Mouse (Mus musculus) CH12.LX (cell line): Measurements from ENCODE around the gene Bfsp1. TPM values are rescaled to one million over a fixed set of nuclear protein-coding genes. Genes with fewer than 3 reads are reported as not detected.

Experiments
- DNase-seq: peaks from one replicate; pipeline ENCODE4 v3.0.0-alpha.2; 2013; ENCODE audit errors: extremely low read depth
- H3K27ac ChIP-seq: 2 replicates; pipeline ENCODE4 v1.5.1; 2012; ENCODE audit warnings: low read depth, mild to moderate bottlenecking, control low read depth, moderate library complexity; ENCODE audit not compliant: insufficient read depth
- H3K27me3 ChIP-seq: replicated peaks from 2 replicates; pipeline ENCODE3; 2012; ENCODE audit warnings: inconsistent platforms
- H3K36me3 ChIP-seq, 2 experiments: replicated peaks in 1 of 2; 2 replicates each; pipeline versions ENCODE3 to v1.6.1; 2012; ENCODE audit warnings: inconsistent platforms in 1 of 2, low read length in 1 of 2, mild to moderate bottlenecking in 1 of 2, mixed read lengths in 1 of 2, moderate library complexity in 1 of 2; ENCODE audit not compliant: control insufficient read depth in 1 of 2, insufficient read depth in 1 of 2
- H3K4me1 ChIP-seq, 2 experiments: 2 replicates each; pipeline ENCODE4 v1.6.1; 2012; ENCODE audit warnings: inconsistent platforms in 1 of 2, moderate library complexity in 1 of 2; ENCODE audit not compliant: insufficient read depth in 2 of 2, control insufficient read depth in 1 of 2
- H3K4me2 ChIP-seq: 2 replicates; pipeline ENCODE4 v1.6.1; 2012; ENCODE audit warnings: low read depth, mild to moderate bottlenecking, control low read depth; ENCODE audit not compliant: poor library complexity, insufficient read depth, severe bottlenecking
- H3K4me3 ChIP-seq, 3 experiments: fragments of 150-350 bp in 1 of 3; sonication (generic) in 1 of 3; replicated peaks in 1 of 3; 2 replicates each; pipeline versions ENCODE3 to v1.5.1; 2011 to 2012; ENCODE audit warnings: low read depth in 2 of 3, low read length in 2 of 3, mild to moderate bottlenecking in 2 of 3, moderate library complexity in 2 of 3, control low read depth in 1 of 3, improper control_type of control experiment in 1 of 3, inconsistent platforms in 1 of 3, mixed read lengths in 1 of 3; ENCODE audit not compliant: poor library complexity in 1 of 3
- H3K79me2 ChIP-seq: replicated peaks from 2 replicates; pipeline ENCODE4 v1.6.1; 2012; ENCODE audit warnings: mild to moderate bottlenecking, moderate library complexity; ENCODE audit not compliant: control insufficient read depth, poor library complexity, insufficient read depth, severe bottlenecking; ENCODE audit errors: extremely low read depth
- H3K9ac ChIP-seq: 2 replicates; pipeline ENCODE4 v1.6.1; 2012; ENCODE audit warnings: low read depth, mild to moderate bottlenecking, control low read depth, moderate library complexity; ENCODE audit not compliant: insufficient read depth
- H3K9me3 ChIP-seq: replicated peaks from 2 replicates; pipeline ENCODE3; 2012; ENCODE audit warnings: low read length, inconsistent platforms, mixed read lengths
- CTCF ChIP-seq, 2 experiments: IDR thresholded peaks in 1 of 2; conservative IDR thresholded peaks in 1 of 2; 2 replicates each; pipeline ENCODE4 v1.5.1; 2011 to 2012; ENCODE audit warnings: low read depth in 2 of 2, low read length in 2 of 2, improper control_type of control experiment in 1 of 2, inconsistent platforms in 1 of 2, mild to moderate bottlenecking in 1 of 2, moderate library complexity in 1 of 2
- HCFC1 ChIP-seq: IDR thresholded peaks from 2 replicates; pipeline ENCODE4 v1.6.1; 2012; ENCODE audit warnings: low read depth, mild to moderate bottlenecking, inconsistent platforms, low read length, improper control_type of control experiment
- IRF4 ChIP-seq: IDR thresholded peaks from 2 replicates; pipeline ENCODE4 v1.6.1; 2014; ENCODE audit warnings: low read depth, mild to moderate bottlenecking, inconsistent platforms, low read length, improper control_type of control experiment
- JUN ChIP-seq: IDR thresholded peaks from 2 replicates; pipeline ENCODE4 v1.6.1; 2011; ENCODE audit warnings: low read depth, mild to moderate bottlenecking, low read length, improper control_type of control experiment, moderate library complexity; ENCODE audit not compliant: insufficient read depth
- MAFK ChIP-seq: IDR thresholded peaks from 2 replicates; pipeline ENCODE4 v1.6.1; 2011; ENCODE audit warnings: low read length, improper control_type of control experiment; ENCODE audit not compliant: insufficient replicate concordance
- MAZ ChIP-seq: IDR thresholded peaks from 2 replicates; pipeline ENCODE4 v1.6.1; 2012; ENCODE audit warnings: low read depth, mild to moderate bottlenecking, inconsistent platforms, low read length, improper control_type of control experiment, moderate library complexity
- SMC3 ChIP-seq: IDR thresholded peaks from 2 replicates; pipeline ENCODE4 v1.6.1; 2011; ENCODE audit warnings: low read depth, low read length, improper control_type of control experiment
- TBP ChIP-seq: conservative IDR thresholded peaks from 2 replicates; pipeline ENCODE4 v1.6.1; 2011; ENCODE audit warnings: low read depth, low read length, improper control_type of control experiment
- TCF12 ChIP-seq: IDR thresholded peaks from 2 replicates; pipeline ENCODE4 v1.6.1; 2014; ENCODE audit warnings: low read depth, mild to moderate bottlenecking, inconsistent platforms, low read length, improper control_type of control experiment
- UBTF ChIP-seq: IDR thresholded peaks from 2 replicates; pipeline ENCODE4 v1.6.1; 2012; ENCODE audit warnings: low read depth, mild to moderate bottlenecking, inconsistent platforms, low read length, improper control_type of control experiment, moderate library complexity
- USF2 ChIP-seq: conservative IDR thresholded peaks from 2 replicates; pipeline ENCODE4 v1.6.1; 2011; ENCODE audit warnings: low read depth, low read length, improper control_type of control experiment
- ZKSCAN1 ChIP-seq: IDR thresholded peaks from 2 replicates; pipeline ENCODE4 v1.6.1; 2012; ENCODE audit warnings: low read depth, inconsistent platforms, low read length, improper control_type of control experiment, borderline replicate concordance
- ZNF384 ChIP-seq: IDR thresholded peaks from 2 replicates; pipeline ENCODE4 v1.6.1; 2012; ENCODE audit warnings: low read depth, low read length, improper control_type of control experiment, inconsistent platforms
- dilution Hi-C: fragments of 300-500 bp; cut with MboI; formaldehyde crosslinking; loops from 2 replicates; pipeline ENCODE4 v1.14.3; 2020; ENCODE audit warnings: low sequenced_read_pairs; ENCODE audit not compliant: extremely low pct_unique_long_range_greater_than_20kb, extremely low pct_ligation_motif_present
- in situ Hi-C: fragments of 300-500 bp; cut with MboI; formaldehyde crosslinking; loops from 3 replicates; pipeline ENCODE4 v1.14.3; 2019; ENCODE audit warnings: low sequenced_read_pairs, low pct_ligation_motif_present, low pct_unique_long_range_greater_than_20kb, mixed read lengths
- polyA plus RNA-seq: library from polyadenylated mRNA; unstranded; fragments of >175 nt; gene quantifications from 2 replicates; pipeline ENCODE4 v1.2.1, GENCODE M21; 2012; ENCODE audit warnings: low read depth; ENCODE audit not compliant: insufficient read length
- total RNA-seq, 2 experiments: library from RNA; depleted of rRNA; stranded (reverse); fragments of 300-350 nt in 1 of 2; fragments of >200 nt in 1 of 2; gene quantifications; 2 replicates each; pipeline ENCODE4 v1.2.3; 2012 to 2014

The Bfsp1 gene
- total and polyA plus RNA-seq, 3 experiments = 0.19 to 0.21 TPM; not detected in 1

DNA sequence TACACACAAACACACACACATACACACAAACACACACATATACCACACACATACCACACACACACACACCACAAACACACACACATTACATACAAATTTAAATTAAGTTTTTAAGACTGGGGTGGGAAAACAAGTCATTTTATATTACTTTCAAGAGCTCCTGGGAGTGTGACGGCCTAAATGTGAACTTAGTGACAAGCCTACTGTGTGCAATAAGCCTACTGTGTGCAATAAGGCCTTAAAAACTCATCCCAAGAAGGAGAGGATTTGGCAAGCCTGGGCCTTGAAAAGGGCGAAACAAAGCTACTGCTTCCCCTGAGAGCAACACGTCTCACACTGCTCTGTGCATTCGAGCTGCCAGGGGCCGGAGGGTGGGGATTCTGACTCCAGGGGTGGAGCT lies 30.3 kb downstream of the Bfsp1 start:
- in situ Hi-C loops = loop anchor here (10.0 kb wide), 2 partner anchors 112 to 152 kb away; no protein-coding TSS in a partner anchor
- dilution Hi-C loops = no loop called here
- no peak overlapping the region for H3K4me3 ChIP-seq

DNA sequence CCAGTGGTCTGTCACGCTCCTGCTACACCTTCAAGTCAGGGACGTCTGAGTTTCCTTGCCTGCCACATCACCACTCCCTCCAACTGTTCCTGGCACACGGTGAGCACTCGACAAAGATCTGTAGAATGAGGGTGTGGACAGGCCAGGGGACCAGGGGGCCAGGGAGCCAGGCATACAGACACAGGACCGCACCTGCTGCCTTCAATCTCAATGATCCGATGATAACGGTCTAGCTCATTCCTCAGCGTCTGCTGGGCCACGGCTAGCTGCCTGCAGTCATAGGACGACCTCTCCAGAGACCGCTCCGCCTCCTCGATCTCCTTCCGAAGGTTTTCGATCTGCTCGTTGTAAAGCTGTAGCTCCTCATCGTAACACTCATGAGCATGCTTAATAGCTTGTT lies 31.3 kb downstream of the Bfsp1 start:
- dilution Hi-C loops = no loop called here
- no peak for DNase-seq
- H3K79me2 ChIP-seq = no peaks in the 10 kb centered on the region
- no peak overlapping the region for H3K4me3 ChIP-seq
- no peak overlapping the region for H3K27ac ChIP-seq
- H3K4me1 ChIP-seq = peaks cover 0 to 5% of the 10 kb centered on the region in 2 experiments; a peak in 1 of 4 replicates
- H3K36me3 ChIP-seq = no peaks in the 10 kb centered on the region
- TF ChIP-seq MAZ (no peak), MAFK (no peak), TCF12 (no peak), UBTF (no peak), ZNF384 (no peak), SMC3 (no peak), CTCF (conservative IDR thresholded peaks at IDR 0.05 in 1 of 2, IDR thresholded peaks at IDR 0.05 in 1 of 2; ENCODE audit: low read depth in 2 of 2, low read length in 2 of 2) (no peak)
- no peaks in the 10 kb centered on the region for H3K27me3 ChIP-seq
- no peak overlapping the region for H3K4me2 ChIP-seq
- in situ Hi-C loops = loop anchor here (10.0 kb wide), 2 partner anchors 113 to 153 kb away; no protein-coding TSS in a partner anchor
- no peaks in the 10 kb centered on the region for H3K9me3 ChIP-seq
- no peak overlapping the region for H3K9ac ChIP-seq

More for the DNA sequence above, 30.3 kb downstream of the Bfsp1 start:
- no peak for DNase-seq
- Histone ChIP-seq H3K27me3 (no peaks in the 10 kb centered on the region), H3K36me3 (no peaks in the 10 kb centered on the region), H3K9ac (no peak overlapping the region), H3K79me2 (no peaks in the 10 kb centered on the region), H3K9me3 (no peaks in the 10 kb centered on the region)
- no peak for TF ChIP-seq IRF4
- TF ChIP-seq ZKSCAN1 = peak; percentile 83
- TF ChIP-seq, all 38 proteins: peak for 1
- H3K4me2 ChIP-seq = no peak overlapping the region
- peaks cover 0 to 8% of the 10 kb centered on the region in 2 experiments; a peak in 1 of 4 replicates for H3K4me1 ChIP-seq
- H3K27ac ChIP-seq = no peak overlapping the region

DNA sequence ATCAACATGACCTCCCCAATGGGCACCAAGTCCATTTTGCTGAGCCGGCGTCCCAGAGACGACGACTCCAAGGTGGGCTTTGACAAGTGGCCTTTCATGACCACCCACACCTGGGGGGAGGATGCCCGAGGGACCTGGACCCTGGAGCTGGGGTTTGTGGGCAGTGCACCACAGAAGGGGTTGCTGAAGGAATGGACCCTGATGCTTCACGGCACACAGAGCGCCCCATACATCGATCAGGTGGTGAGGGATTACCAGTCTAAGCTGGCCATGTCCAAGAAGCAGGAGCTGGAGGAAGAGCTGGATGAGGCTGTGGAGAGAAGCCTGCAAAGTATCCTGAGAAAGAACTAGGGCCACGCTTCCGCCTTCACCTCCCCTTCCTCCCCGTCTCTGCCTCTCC lies 49.5 kb downstream of the Bfsp1 start:
- dilution Hi-C loops = no loop called here

More for the DNA sequence above, 49.5 kb downstream of the Bfsp1 start:
- H3K27ac ChIP-seq = no peak overlapping the region
- no peak overlapping the region for H3K9ac ChIP-seq
- H3K4me3 ChIP-seq = no peak overlapping the region
- no peaks in the 10 kb centered on the region for H3K36me3 ChIP-seq
- H3K9me3 ChIP-seq = no peaks in the 10 kb centered on the region
- no peak for DNase-seq
- H3K4me1 ChIP-seq = no peaks in the 10 kb centered on the region
- H3K27me3 ChIP-seq = peaks cover 36% of the 10 kb centered on the region
- no peak overlapping the region for H3K4me2 ChIP-seq
- TF ChIP-seq ZNF384 (no peak), JUN (no peak), HCFC1 (no peak), USF2 (no peak), TBP (no peak)
- in situ Hi-C loops = no loop called here
- no peaks in the 10 kb centered on the region for H3K79me2 ChIP-seq
